Mouse (Mus musculus): ENCODE measurements around the gene Was.
"Not testable (repeated sequence)": the region's sequence is repeated elsewhere in the genome, so short reads cannot be mapped to it uniquely, and the experiment has no call there.

Was gene

DNA sequence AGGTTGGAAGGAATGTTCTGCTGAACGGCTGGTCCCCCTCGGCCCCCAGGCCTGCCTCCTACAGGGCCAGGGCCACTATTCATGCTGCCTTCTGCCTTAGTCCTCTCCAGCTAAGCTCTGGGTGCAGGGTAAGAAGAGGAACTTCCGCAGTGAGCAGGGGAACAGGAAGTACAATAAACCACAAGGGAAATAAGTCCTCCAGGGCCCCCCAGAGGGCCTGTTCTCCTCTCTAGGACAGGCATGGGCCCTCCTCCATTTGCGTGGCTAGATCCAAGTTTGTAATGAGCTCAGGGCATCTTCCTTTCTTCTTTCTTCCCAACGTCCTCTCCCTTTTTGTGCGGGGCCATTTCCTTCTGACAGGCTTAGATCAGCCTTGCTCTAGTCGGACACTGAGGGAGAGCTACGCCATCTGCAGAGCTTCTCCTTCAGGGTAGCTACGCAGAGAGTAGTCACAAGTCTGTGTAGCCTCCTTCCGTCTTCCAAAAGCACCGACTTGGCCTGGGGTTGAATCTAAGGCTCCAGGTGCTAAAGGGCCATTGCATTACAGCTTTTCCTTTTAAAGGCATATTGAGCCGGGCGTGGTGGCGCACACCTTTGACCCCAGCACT is at the start of gene Was:
Was (minus strand) TSS at position 153 of the 608 bp plus-strand sequence.
- DNase-seq (ENCODE audit: low read depth, low spot score), result no peak

DNA sequence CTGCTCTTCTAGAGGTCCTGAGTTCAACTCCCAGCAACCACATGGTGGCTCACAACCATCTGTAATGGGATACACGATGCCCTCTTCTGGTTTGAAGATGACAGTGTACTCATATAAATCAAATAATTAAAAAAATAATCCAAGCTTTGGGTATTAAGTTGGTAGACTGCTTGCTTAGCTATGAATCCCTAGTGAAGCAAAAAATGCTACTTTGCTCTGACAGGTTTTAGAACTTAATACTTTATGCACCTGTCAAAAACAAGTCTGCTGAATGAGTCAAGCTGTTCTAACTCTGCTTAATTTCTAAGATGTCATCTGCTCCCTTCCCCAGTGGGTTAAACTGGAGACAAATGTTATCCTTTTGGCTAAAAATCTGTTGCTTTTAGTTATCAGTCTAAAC is 49.2 kb upstream of the Was start:
- no peak for DNase-seq (ENCODE audit: low read depth, low spot score)

DNA sequence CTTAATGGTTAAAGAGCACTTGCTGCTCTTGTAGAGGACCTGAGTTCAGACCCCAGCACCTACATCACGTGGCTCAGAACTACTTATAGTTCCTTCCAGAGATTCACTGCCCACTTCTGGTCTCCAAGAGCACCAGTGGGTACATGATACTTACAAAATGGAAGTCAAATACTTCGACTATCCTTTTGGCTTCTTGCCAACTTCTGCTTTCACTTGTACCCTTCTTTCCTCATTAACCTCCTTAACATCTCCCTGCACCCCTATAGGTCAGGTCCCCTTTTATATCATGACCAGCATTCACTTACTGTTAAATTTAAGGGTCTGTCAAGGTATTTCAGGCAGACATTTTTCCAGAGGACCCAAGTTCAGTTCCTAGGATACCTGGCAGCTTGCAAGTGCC is 45.6 kb upstream of the Was start:
- no peak for DNase-seq (ENCODE audit: low read depth, low spot score)

DNA sequence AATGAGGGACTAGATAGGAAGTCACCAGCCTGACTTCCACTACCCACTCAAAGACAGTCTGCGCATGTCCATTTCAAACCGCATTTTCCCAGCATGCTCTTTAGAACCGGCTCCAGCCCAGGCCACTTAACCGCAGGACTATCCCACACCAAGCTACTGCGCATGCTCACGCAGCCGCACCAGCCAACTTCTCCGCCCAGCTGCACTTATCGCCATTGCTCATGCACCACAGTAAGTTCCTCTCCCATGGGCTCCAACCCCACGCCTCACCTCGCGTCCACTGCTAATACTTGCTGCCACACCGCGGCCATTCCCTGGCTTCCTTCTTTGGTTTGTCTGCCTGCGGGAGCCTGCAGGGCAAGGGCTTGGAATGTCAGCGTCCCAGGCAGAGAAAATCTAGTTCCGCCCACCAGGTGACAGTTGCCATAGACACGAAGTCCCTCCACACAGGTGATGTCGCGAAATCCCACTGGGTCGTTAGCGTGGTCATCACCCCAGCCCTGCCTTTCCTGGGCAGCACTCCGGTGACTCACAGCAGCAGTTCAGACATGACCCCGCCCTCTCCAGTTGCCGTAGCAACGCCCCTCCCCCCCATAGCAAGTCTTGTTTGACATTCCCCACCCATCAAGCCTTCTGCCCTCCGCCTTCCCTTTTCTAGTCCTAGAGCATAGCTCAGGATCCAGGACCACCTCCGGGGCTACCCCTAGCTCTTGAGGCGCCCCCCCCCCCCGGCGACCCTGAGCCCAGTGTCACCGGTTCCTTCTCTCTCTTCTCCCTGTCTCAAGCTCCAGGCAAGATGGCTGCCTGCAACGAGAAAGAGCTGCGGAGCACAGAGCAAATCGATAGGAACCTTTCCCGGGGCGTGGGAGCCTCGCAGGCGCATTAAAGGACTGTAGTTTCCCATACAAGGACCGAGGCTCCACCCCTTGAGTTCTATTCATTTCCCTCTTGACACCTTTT is 42.0 kb upstream of the Was start, which contains the start of gene Wdr13:
Wdr13 (minus strand) TSS at position 876 of the 960 bp plus-strand sequence.
- DNase-seq (ENCODE audit: low read depth, low spot score), result peak; percentile 92

DNA sequence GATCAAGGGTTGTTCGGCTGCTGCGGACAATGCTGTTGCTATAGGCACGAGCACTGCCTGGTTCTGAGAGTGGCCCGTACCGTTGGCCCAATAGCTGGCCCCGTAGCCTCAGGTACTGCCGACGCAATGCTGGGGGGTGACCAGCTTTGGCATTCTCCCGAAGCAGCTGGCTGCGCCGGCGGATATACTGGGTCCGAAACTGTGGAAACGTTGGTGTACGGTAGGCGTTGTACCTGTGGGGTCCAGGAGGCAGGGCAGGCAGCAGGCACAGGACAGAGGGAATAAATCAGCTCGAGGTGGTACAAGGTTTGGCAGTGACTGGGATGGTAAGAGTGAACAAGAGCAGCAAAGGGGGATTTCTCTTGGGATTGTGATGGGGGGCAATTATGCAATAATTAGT is 41.1 kb upstream of the Was start:
- DNase-seq (ENCODE audit: low read depth, low spot score), result no peak

DNA sequence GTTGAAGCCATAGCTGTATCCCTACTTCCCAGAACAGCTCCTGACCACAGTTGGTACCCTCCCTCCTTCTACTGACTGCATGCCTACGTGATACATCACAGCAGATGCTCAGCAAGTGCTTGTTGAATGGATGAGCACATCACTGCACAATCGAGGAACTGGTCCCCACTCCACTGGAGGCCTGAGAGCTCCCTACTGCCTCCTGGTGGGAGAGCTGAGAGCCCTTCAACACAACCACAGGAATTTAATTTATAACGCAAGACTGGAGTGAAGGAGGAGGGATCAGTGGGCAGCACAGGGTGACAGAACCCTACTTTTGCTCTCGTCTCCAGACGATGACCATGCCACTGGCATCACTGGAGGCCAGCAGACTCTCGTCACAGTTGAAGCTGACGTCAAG is 34.9 kb upstream of the Was start:
- no peak for DNase-seq (ENCODE audit: low read depth, low spot score)

DNA sequence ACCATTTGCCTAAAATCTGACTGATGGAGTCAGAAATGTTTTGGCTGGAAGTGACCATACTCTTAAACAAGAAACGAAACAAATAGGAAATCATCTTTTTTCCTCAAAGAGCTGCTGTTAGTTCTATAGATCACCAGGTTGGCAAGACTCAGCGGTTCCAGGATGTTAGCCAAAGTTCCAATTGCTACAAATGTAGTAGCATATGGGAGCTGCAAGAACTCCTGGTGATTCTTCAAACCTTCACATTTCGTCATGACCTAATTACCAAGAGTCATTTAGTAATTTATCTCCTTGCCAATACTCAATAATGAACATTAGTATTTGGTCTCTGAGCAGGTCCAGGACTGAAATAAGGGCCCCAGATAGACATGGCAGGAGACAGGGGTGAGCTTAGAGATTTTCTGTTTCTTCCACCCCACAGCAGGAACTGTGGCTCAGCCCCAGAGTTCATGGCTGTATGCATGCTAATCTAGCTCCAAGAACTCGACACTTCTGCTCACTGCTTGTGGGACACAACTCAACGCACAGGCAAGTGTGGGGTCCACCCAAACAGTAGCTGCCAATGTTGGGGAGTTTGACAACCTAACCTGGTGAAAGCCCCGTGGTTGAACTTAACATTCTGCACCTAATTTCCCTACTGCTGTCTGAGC is 33.6 kb upstream of the Was start:
- no peak for DNase-seq (ENCODE audit: low read depth, low spot score)

DNA sequence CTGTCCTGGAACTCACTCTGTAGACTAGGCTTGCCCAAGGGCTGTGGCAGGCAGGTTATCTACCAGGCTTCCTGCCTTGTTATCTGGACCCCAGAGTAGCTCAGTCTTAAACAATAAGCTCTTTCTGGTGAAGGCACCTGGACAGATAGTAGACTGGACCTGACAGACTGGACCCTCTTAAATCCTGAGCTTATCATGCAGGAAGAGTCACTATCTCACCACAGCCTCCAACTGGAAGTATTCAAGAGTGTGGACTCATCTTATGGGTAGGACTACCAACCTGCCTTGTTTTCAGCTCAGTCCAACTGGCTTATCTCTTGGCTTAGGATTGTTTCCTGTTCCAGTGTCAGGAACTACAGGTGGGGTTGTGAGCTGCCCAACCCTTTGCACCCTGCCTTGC is 27.0 kb upstream of the Was start:
- no peak for DNase-seq (ENCODE audit: low read depth, low spot score)

DNA sequence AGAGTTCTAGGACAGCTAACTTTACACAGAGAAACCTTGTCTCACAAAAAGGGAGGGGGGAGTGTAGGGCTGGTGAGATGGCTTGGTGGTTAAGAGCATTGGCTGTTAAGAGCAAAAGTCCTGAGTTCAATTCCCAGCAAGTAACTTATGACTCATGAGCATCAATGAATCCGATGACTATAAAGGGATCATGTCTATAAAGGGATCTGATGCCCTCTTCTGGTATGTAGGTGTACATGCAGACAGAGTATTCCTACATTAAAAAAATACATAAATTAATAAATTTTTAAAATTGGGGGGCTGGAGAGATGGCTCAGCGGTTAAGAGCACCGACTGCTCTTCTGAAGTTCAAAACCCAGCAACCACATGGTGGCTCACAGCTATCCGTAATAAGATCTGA is 25.0 kb upstream of the Was start:
- no peak for DNase-seq (ENCODE audit: low read depth, low spot score)

DNA sequence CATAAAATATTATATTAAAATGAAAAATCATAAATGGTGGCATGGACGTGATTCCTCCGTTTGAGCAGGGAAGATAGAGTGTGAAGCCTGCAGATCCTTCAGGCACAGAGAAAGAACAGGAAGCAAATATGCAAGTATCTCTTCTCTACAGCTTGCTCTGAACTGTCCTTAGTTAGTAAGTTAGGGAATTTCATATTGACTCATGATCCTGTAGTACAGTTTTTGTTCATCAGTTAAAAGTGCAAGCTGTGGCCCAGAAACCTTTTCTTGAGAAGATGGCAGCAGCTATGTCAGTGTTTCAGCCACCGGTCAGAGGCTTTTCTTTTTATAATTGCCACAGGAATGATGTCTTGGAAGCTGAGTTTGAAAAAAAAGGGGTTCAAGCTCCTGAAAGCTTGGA is 14.7 kb upstream of the Was start:
- no peak for DNase-seq (ENCODE audit: low read depth, low spot score)

DNA sequence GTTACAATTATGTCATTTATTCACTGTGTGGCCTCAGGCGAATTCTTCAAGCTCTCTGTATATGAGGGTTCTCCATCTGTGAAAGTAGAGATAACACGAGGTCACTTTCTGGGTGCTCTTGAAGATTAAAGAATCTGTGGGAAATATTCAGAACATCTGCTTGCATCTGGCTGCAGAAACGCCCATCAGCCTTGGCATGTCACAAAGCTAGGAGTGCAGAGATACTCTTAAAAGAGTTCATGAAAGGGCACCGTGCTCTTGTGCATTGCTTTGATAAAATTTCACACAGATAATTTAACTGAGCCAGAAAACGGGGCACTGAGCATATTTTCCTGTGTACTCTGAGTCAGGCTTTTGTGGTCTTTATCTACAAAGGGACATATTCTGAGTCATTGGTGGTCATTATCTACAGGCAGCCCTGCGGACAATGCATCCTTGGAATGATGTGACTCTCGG is 11.9 kb upstream of the Was start:
- DNase-seq (ENCODE audit: low read depth, low spot score), result no peak

DNA sequence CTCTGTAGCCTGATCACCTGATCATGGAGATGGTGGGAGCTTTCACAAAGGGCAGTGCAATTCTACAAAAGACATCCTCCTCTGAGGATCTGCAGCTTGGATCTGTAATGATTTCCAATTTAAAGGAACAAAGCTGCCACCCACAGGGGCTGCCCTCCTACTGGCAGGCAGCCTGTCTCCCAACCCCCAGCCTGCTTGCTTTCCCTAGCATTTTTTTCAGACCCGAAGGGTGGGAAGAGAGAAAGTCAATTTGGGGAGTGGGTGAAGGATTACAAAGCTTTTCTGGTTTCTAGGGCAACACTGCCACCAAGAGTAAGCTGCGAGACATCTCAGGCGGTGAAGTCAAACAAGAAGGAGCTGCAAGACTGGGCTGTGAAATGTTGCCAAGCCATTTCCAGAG is 10.7 kb upstream of the Was start:
- peak; percentile 43 for DNase-seq (ENCODE audit: low read depth, low spot score)

DNA sequence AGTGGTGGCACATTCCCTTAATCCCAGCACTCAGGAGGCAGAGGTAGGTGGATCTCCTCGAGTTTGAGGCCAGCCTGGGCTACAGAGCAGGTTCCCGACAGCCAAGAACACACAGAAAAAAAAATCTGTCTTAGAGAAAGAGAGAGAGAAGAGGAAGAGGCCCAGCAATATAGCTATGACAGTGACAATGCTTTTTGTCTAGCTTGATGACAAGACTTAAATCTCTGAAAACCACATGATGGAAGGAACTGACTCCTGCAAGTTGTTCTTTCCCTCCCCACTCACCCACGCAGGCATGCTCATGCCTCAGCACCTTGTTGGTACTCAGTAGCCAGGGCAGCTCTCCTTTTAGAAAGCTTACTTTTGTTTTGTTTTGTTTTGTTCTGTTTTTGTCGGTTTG is 9.1 kb upstream of the Was start:
- DNase-seq (ENCODE audit: low read depth, low spot score), result no peak

DNA sequence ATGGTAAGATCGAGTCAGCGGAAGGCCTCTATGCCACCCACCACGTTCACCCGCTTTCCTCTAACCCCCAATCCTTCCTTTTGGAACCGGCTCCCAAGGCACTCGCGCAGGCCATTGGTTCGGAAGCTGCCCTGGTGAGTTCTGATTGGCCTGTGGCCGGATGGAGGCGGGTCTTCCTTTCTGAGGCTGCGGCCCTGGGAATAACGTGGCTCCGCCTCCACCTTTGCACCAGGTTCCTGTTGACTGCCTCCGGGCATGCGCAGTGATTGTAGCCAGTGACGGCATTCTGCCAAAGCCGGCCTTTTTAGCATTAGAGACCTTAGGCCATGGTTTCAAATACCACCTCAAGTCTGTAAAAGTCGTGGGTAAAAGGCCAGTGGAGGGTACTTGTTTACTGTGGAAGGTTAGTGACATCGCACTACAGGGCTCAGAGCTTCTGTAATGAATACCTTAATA is 6.5 kb upstream of the Was start:
- peak; percentile 95 for DNase-seq (ENCODE audit: low read depth, low spot score)

DNA sequence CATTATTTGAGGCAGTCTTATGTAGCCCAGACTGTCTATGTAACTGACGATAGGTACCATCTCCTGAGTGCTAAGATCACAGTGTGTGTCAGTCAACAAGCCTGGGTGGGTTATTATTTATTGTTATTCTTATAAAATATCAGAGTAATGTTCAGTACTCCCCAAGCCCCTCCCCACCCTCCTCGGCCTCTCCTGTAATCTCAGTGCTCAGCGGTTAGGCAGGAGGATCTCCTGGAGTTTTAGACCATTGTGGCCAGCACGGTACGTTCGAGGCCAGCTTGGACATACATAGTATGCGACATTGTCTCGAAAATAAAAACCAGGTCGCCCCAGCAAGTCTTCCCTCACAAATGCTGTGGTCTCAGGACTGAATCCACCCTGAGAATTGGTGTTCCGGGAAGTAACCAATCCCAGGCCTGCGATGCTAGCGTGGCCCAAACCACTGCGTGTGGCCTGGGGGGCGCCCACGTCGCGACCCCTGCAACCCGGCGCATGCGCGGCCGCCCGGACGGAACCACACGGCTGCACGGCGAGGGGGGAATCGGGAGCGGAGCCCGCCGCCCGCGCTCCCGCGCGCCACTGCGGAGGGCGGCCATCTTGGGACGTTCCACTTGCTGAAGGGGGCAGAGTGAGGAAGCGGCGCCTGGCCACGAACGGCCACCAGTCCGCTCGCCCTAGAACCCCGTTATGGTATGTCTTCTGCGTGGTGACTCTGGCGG is 5.9 kb upstream of the Was start:
- not testable (repeated sequence) for DNase-seq (ENCODE audit: low read depth, low spot score)

DNA sequence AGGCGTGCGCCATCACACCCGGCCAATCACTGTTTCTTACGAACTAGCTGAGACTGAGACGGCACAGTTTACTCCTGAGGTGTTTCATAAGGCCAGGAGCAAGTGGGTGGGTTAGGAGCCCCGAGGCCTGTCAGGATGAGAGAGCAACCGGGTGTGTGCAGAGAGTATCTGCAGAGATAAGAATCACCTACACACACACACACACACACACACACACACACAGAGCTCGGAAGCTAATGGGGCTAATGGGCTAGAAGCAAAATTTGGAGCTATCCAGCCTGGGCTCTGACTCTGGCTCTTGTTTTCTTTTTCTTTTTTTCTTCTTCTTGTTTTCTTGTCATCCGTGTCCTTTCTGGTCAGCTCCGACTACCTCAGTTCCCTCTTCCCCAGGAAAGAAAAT is 5.2 kb upstream of the Was start:
- no peak for DNase-seq (ENCODE audit: low read depth, low spot score)

DNA sequence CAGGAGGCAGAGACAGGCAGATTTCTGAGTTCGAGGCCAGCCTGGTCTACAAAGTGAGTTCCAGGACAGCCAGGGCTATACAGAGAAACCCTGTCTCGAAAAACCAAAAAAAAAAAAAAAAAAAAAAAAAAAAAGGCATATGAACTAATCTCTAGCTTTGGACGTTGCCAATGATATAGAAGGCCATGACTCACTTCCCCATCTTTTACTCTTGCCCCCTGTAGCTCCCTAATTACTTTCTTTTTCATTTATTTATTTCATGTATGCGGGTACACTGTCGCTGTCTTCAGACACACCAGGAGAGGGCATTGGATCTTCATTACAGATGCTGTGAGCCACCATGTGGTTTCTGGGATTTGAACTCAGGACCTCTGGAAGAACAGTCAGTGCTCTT is 653 bp upstream of the Was start:
- not testable (repeated sequence) for DNase-seq (ENCODE audit: low read depth, low spot score)

DNA sequence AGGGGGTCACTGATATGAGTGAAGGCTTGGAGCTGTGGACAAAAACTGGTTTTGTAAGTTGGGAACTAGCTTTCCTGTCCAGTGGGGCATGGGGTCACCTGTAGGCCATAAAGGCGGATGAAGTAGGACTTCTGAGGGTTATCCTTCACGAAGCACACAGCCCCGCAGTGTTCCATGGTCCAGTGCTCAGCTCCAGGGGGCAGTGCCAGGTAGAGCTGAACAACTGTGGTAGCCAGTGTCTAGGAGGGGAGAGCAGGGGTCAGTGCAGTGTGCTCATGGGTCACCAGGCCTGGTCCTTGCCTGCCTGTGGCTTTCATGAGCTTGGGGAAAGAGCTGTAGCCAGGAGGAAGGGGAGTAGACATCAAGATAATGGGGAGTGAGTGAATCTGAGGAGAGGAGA is 552 bp downstream of the Was start:
- no peak for DNase-seq (ENCODE audit: low read depth, low spot score)

DNA sequence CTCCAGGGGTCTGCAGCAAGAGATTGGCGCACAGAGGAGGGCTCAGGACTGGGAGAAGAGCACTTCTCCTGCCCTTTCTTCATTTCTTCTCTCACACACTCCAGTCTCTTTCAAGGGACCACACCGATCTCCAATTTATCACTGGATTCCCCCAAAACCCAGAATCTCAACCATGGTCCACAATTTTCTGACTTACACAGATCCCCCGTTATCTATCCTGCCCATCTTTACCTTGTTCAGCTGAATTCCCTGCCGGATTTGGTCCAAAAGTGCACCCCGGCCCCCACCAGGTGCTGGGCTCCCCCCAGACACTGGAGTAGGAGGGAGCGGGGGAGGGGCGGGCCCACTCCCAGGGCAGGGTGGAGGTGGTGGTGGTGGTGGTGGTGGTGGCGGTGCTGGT is 4.7 kb downstream of the Was start:
- no peak for DNase-seq (ENCODE audit: low read depth, low spot score)

DNA sequence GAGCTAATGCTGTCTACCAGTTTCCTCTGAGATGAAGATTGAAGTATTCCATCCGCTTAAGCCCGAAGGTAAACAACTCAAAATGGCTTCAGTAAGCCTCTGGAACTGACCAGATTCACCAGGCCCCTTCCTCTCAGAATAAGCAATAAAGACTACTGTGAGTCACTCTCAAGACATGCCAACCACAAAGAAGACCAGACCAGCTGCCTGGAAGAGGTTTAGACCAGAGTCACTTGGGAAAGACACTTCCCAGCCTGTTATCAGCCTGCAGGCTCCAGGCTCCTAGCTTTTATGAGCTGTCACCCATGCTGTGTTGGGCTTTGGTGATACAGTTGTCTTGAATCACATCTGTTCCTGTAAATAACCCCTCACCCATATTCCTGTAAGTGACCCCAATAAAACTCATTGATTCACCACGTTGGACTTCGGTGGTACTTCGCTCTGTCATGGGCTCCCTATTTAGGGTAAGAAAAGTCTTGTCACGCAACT is 5.5 kb downstream of the Was start:
- DNase-seq (ENCODE audit: low read depth, low spot score), result no peak

DNA sequence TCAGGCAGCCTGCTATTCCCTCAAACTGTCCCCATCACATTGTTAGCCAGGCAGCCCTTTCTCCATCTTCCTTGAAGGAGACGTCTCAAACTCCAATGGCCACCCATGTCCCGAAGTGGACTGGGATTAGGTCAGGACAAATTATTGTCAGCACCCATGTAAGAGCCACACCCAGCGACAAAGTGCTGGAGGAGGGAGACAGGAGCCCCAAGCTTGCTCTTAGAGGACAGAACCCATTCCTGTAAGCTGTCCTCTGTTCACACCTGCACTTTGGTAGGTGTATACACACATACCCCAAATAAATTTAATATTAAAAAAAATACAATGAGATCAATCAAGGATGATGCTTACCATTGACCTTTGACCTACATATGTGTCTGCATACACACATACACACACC is 15.2 kb downstream of the Was start:
- no peak for DNase-seq (ENCODE audit: low read depth, low spot score)

Data from telencephalon, adult 2 months (tissue).